Mouse (Mus musculus) MEL (cell line): ENCODE results near the gene Angpt4. TPM values are rescaled to one million over a fixed set of nuclear protein-coding genes. Genes with fewer than 3 reads are reported as not detected.

Source experiments
- DNase-seq: peaks from one replicate; pipeline ENCODE4 v3.0.0; 2011; ENCODE audit warnings: low read depth, low spot score
- H3K27ac ChIP-seq: 2 replicates; pipeline ENCODE4 v1.5.1; 2012; ENCODE audit warnings: low read depth, mild to moderate bottlenecking, control low read depth, low read length, moderate library complexity; ENCODE audit not compliant: control insufficient read depth
- H3K27me3 ChIP-seq, 2 experiments: fragments of 150-350 bp in 1 of 2; sonication (generic) in 1 of 2; 2 replicates each; pipeline ENCODE4 v1.6.1; 2012; ENCODE audit warnings: low read length in 2 of 2, mild to moderate bottlenecking in 2 of 2, improper control_type of control experiment in 1 of 2, moderate library complexity in 1 of 2; ENCODE audit not compliant: insufficient read depth in 2 of 2, control insufficient read depth in 1 of 2
- H3K36me3 ChIP-seq, 2 experiments: 2 replicates each; pipeline ENCODE4 v1.6.1; 2012 to 2014; ENCODE audit warnings: low read length in 2 of 2, improper control_type of control experiment in 1 of 2, inconsistent platforms in 1 of 2, mild to moderate bottlenecking in 1 of 2; ENCODE audit not compliant: insufficient read depth in 2 of 2, control insufficient read depth in 1 of 2
- H3K4me1 ChIP-seq, 2 experiments: fragments of 150-350 bp in 1 of 2; sonication (generic) in 1 of 2; 2 replicates each; pipeline ENCODE4 v1.6.1; 2012; ENCODE audit warnings: low read length in 2 of 2, improper control_type of control experiment in 1 of 2, mild to moderate bottlenecking in 1 of 2; ENCODE audit not compliant: insufficient read depth in 2 of 2, control insufficient read depth in 1 of 2
- H3K4me3 ChIP-seq, 2 experiments: fragments of 150-350 bp in 1 of 2; sonication (generic) in 1 of 2; 2 replicates each; pipeline ENCODE4 v1.5.1; 2012; ENCODE audit warnings: low read depth in 2 of 2, low read length in 2 of 2, mild to moderate bottlenecking in 2 of 2, moderate library complexity in 2 of 2, control low read depth in 1 of 2, improper control_type of control experiment in 1 of 2; ENCODE audit not compliant: control insufficient read depth in 1 of 2, insufficient read depth in 1 of 2
- H3K79me2 ChIP-seq: 2 replicates; pipeline ENCODE4 v1.6.1; 2012; ENCODE audit warnings: mild to moderate bottlenecking, low read length, moderate library complexity; ENCODE audit not compliant: control insufficient read depth, poor library complexity, insufficient read depth
- H3K9ac ChIP-seq: 2 replicates; pipeline ENCODE4 v1.6.1; 2012; ENCODE audit warnings: low read depth, mild to moderate bottlenecking, control low read depth, low read length, moderate library complexity; ENCODE audit not compliant: control insufficient read depth, poor library complexity, severe bottlenecking
- H3K9me3 ChIP-seq: fragments of 150-350 bp; sonication (generic); replicated peaks from 2 replicates; pipeline ENCODE4 v1.6.1; 2012; ENCODE audit warnings: mild to moderate bottlenecking, low read length, improper control_type of control experiment, moderate library complexity; ENCODE audit not compliant: insufficient read depth
- BHLHE40 ChIP-seq: IDR thresholded peaks from 2 replicates; pipeline ENCODE4 v1.6.1; 2012; ENCODE audit warnings: low read depth, mild to moderate bottlenecking, inconsistent platforms, low read length, improper control_type of control experiment, borderline replicate concordance
- CHD1 ChIP-seq: IDR thresholded peaks from 2 replicates; pipeline ENCODE4 v1.6.1; 2012; ENCODE audit warnings: low read depth, mild to moderate bottlenecking, inconsistent platforms, low read length, improper control_type of control experiment
- CTCF ChIP-seq, 3 experiments: IDR thresholded peaks in 2 of 3; conservative IDR thresholded peaks in 1 of 3; 2 replicates each; pipeline ENCODE4 v1.5.1; 2011 to 2012; ENCODE audit warnings: low read length in 3 of 3, low read depth in 2 of 3, mild to moderate bottlenecking in 2 of 3, improper control_type of control experiment in 1 of 3, inconsistent platforms in 1 of 3, mixed read lengths in 1 of 3, moderate library complexity in 1 of 3; ENCODE audit not compliant: control insufficient read depth in 1 of 3, insufficient read depth in 1 of 3, poor library complexity in 1 of 3, severe bottlenecking in 1 of 3
- ELF1 ChIP-seq: IDR thresholded peaks from 2 replicates; pipeline ENCODE4 v1.6.1; 2014; ENCODE audit warnings: low read depth, mild to moderate bottlenecking, inconsistent platforms, low read length, improper control_type of control experiment, moderate library complexity
- EP300 ChIP-seq, 2 experiments: IDR thresholded peaks; 2 replicates each; pipeline ENCODE4 v1.6.1; 2011; ENCODE audit warnings: improper control_type of control experiment in 2 of 2, low read length in 2 of 2, low read depth in 1 of 2, mild to moderate bottlenecking in 1 of 2
- ETS1 ChIP-seq: IDR thresholded peaks from 2 replicates; pipeline ENCODE4 v1.6.1; 2012; ENCODE audit warnings: low read depth, mild to moderate bottlenecking, inconsistent platforms, low read length, improper control_type of control experiment, moderate library complexity
- GABPA ChIP-seq: IDR thresholded peaks from 2 replicates; pipeline ENCODE4 v1.6.1; 2012; ENCODE audit warnings: low read depth, mild to moderate bottlenecking, inconsistent platforms, low read length, improper control_type of control experiment, moderate library complexity
- GATA1 ChIP-seq: IDR thresholded peaks from 2 replicates; pipeline ENCODE4 v1.6.1; 2011; ENCODE audit warnings: low read depth, low read length, improper control_type of control experiment
- HCFC1 ChIP-seq: IDR thresholded peaks from 2 replicates; pipeline ENCODE4 v1.6.1; 2012; ENCODE audit warnings: low read depth, mild to moderate bottlenecking, inconsistent platforms, low read length, improper control_type of control experiment, moderate library complexity
- JUND ChIP-seq: IDR thresholded peaks from 2 replicates; pipeline ENCODE4 v1.6.1; 2011; ENCODE audit warnings: low read depth, mild to moderate bottlenecking, improper control_type of control experiment, low read length
- MAFK ChIP-seq: IDR thresholded peaks from 2 replicates; pipeline ENCODE4 v1.6.1; 2011; ENCODE audit warnings: low read depth, mild to moderate bottlenecking, low read length, improper control_type of control experiment, borderline replicate concordance
- MAX ChIP-seq: IDR thresholded peaks from 2 replicates; pipeline ENCODE4 v1.6.1; 2011; ENCODE audit warnings: low read length, improper control_type of control experiment
- MAZ ChIP-seq: IDR thresholded peaks from 2 replicates; pipeline ENCODE4 v1.6.1; 2012; ENCODE audit warnings: low read depth, mild to moderate bottlenecking, inconsistent platforms, low read length, improper control_type of control experiment
- MEF2A ChIP-seq: IDR thresholded peaks from 2 replicates; pipeline ENCODE4 v1.6.1; 2014; ENCODE audit warnings: low read depth, mild to moderate bottlenecking, inconsistent platforms, low read length, improper control_type of control experiment; ENCODE audit not compliant: poor library complexity, insufficient replicate concordance, severe bottlenecking; ENCODE audit errors: extremely low read depth
- NELFE ChIP-seq: IDR thresholded peaks from 2 replicates; pipeline ENCODE4 v1.6.1; 2011; ENCODE audit warnings: low read depth, low read length, improper control_type of control experiment
- NRF1 ChIP-seq: IDR thresholded peaks from 2 replicates; pipeline ENCODE4 v1.6.1; 2014; ENCODE audit warnings: low read depth, mild to moderate bottlenecking, inconsistent platforms, low read length, improper control_type of control experiment, moderate library complexity; ENCODE audit not compliant: poor library complexity, insufficient read depth, severe bottlenecking
- POLR2A ChIP-seq, 2 experiments: IDR thresholded peaks; 2 replicates each; pipeline ENCODE4 v1.6.1; 2011 to 2012; ENCODE audit warnings: low read length in 2 of 2, mild to moderate bottlenecking in 2 of 2, control low read depth in 1 of 2, improper control_type of control experiment in 1 of 2, low read depth in 1 of 2, moderate library complexity in 1 of 2; ENCODE audit not compliant: control insufficient read depth in 1 of 2, insufficient read depth in 1 of 2, poor library complexity in 1 of 2
- POLR2AphosphoS5 ChIP-seq: IDR thresholded peaks from 2 replicates; pipeline ENCODE4 v1.6.1; 2012; ENCODE audit warnings: low read depth, borderline replicate concordance, mild to moderate bottlenecking, inconsistent platforms, low read length, moderate library complexity, mixed read lengths
- RAD21 ChIP-seq: IDR thresholded peaks from 2 replicates; pipeline ENCODE4 v1.6.1; 2011; ENCODE audit warnings: mild to moderate bottlenecking, low read depth, low read length, improper control_type of control experiment
- RCOR1 ChIP-seq: IDR thresholded peaks from 2 replicates; pipeline ENCODE4 v1.6.1; 2012; ENCODE audit warnings: low read depth, mild to moderate bottlenecking, inconsistent platforms, low read length, improper control_type of control experiment
- TAL1 ChIP-seq: IDR thresholded peaks from 2 replicates; pipeline ENCODE4 v1.6.1; 2012; ENCODE audit warnings: mild to moderate bottlenecking, inconsistent platforms, low read length, moderate library complexity, mixed read lengths
- ZC3H11A ChIP-seq: IDR thresholded peaks from 2 replicates; pipeline ENCODE4 v1.6.1; 2012; ENCODE audit warnings: low read depth, mild to moderate bottlenecking, inconsistent platforms, low read length, improper control_type of control experiment
- ZMIZ1 ChIP-seq: IDR thresholded peaks from 2 replicates; pipeline ENCODE4 v1.6.1; 2012; ENCODE audit warnings: low read depth, mild to moderate bottlenecking, inconsistent platforms, low read length, improper control_type of control experiment, moderate library complexity
- ZNF384 ChIP-seq: IDR thresholded peaks from 2 replicates; pipeline ENCODE4 v1.6.1; 2012; ENCODE audit warnings: low read depth, mild to moderate bottlenecking, inconsistent platforms, low read length, improper control_type of control experiment
- polyA plus RNA-seq, 2 experiments: library from polyadenylated mRNA; stranded (reverse) in 1 of 2; unstranded in 1 of 2; fragments of >175 nt in 1 of 2; fragments of >200 nt in 1 of 2; gene quantifications; 2 replicates each; pipeline versions ENCODE4 v1.2.1 to v1.2.4; 2012; ENCODE audit warnings: low replicate concordance in 2 of 2, low read depth in 1 of 2; ENCODE audit not compliant: insufficient read length in 2 of 2, insufficient read depth in 1 of 2, missing spikeins in 1 of 2
- total RNA-seq: library from RNA; depleted of rRNA; stranded (reverse); fragments of 300-350 nt; gene quantifications from 2 replicates; pipeline ENCODE4 v1.2.3, GENCODE M21; 2012

Gene Angpt4
- total and polyA plus RNA-seq, 3 experiments: not detected

GRCm38 (mm10) chr2:151925715-151926114 lies 14.7 kb downstream of the Angpt4 start:
- H3K79me2 ChIP-seq: no peaks in the 10 kb centered on the region
- no peak overlapping the region for H3K27ac ChIP-seq
- no peaks in the 10 kb centered on the region for H3K4me1 ChIP-seq
- no peaks in the 10 kb centered on the region for H3K9me3 ChIP-seq
- no peak overlapping the region for H3K4me3 ChIP-seq
- no peak for DNase-seq
- TF ChIP-seq BHLHE40 (no peak), CHD1 (no peak), GATA1 (no peak), MAZ (no peak), ZNF384 (no peak), POLR2AphosphoS5 (no peak), ZMIZ1 (no peak), EP300 (IDR thresholded peaks at IDR 0.05; ENCODE audit: low read depth in 1 of 2, low read length in 2 of 2) (no peak), RCOR1 (no peak), POLR2A (IDR thresholded peaks at IDR 0.05; ENCODE audit: control insufficient read depth in 1 of 2, insufficient read depth in 1 of 2, low read depth in 1 of 2, low read length in 2 of 2, poor library complexity in 1 of 2) (no peak), JUND (no peak), MAX (no peak), RAD21 (no peak)
- TF ChIP-seq, all 39 proteins: peak for 0
- Histone ChIP-seq H3K27me3 (peaks cover 0 to 4% of the 10 kb centered on the region in 2 experiments; a peak in 1 of 4 replicates), H3K9ac (no peak overlapping the region), H3K36me3 (no peaks in the 10 kb centered on the region)

- 0 out of 4 replicates have a peak, but pooled peaks cover 0 to 1% of the 10 kb centered on the region in 2 experiments for H3K27me3 ChIP-seq
- no peaks in the 10 kb centered on the region for H3K36me3 ChIP-seq
- no peak for DNase-seq
- no peaks in the 10 kb centered on the region for H3K9me3 ChIP-seq
- H3K27ac ChIP-seq: no peak overlapping the region
- TF ChIP-seq CHD1: no peak
- TF ChIP-seq TAL1: no peak
- TF ChIP-seq RAD21: no peak
- TF ChIP-seq ZC3H11A: no peak
- no peak for TF ChIP-seq GABPA
- TF ChIP-seq ZNF384: no peak
- no peak for TF ChIP-seq NELFE
- TF ChIP-seq HCFC1: no peak
- no peak for TF ChIP-seq NRF1
- no peak for TF ChIP-seq ETS1
- no peak for TF ChIP-seq EP300 (IDR thresholded peaks at IDR 0.05; ENCODE audit: low read depth in 1 of 2, low read length in 2 of 2)
- TF ChIP-seq ELF1: no peak
- TF ChIP-seq CTCF (IDR thresholded peaks at IDR 0.05 in 2 of 3, conservative IDR thresholded peaks at IDR 0.05 in 1 of 3; ENCODE audit: control insufficient read depth in 1 of 3, insufficient read depth in 1 of 3, low read depth in 2 of 3, low read length in 3 of 3, poor library complexity in 1 of 3, severe bottlenecking in 1 of 3): no peak
- no peak for TF ChIP-seq MAZ
- TF ChIP-seq BHLHE40: no peak
- no peak for TF ChIP-seq MEF2A
- no peak for TF ChIP-seq MAFK
- no peak for TF ChIP-seq GATA1
- TF ChIP-seq, all 39 proteins: peak for 0
- Histone ChIP-seq H3K4me1 (no peaks in the 10 kb centered on the region), H3K79me2 (no peaks in the 10 kb centered on the region), H3K9ac (no peak overlapping the region), H3K4me3 (no peak overlapping the region)
These were observed 16.1 kb downstream of the Angpt4 start for GRCm38 (mm10) chr2:151927103-151927502.
